Mouse (Mus musculus): ENCODE measurements around the gene Hmgb1. TPM values are rescaled to one million over a fixed set of nuclear protein-coding genes. Genes with fewer than 3 reads are reported as not detected.

The Hmgb1 gene
- total RNA-seq, 1 experiment from 2014 or later = 1,227 TPM

- ATAC-seq (replicated peaks in 1 of 2; ENCODE audit: insufficient read depth in 1 of 2, low FRiP score in 2 of 2, low TSS enrichment in 1 of 2, low read depth in 1 of 2, poor library complexity in 2 of 2, severe bottlenecking in 2 of 2) = no peak
These were observed 91.4 kb downstream of the Hmgb1 start for GRCm38 (mm10) chr5:149092926-149093325.

GRCm38 (mm10) chr5:149092526-149092925 is 91.8 kb downstream of the Hmgb1 start:
- no peak for ATAC-seq (replicated peaks in 1 of 2; ENCODE audit: insufficient read depth in 1 of 2, low FRiP score in 2 of 2, low TSS enrichment in 1 of 2, low read depth in 1 of 2, poor library complexity in 2 of 2, severe bottlenecking in 2 of 2)

GRCm38 (mm10) chr5:149091256-149091655 is 93.0 kb downstream of the Hmgb1 start:
- ATAC-seq (replicated peaks in 1 of 2; ENCODE audit: insufficient read depth in 1 of 2, low FRiP score in 2 of 2, low TSS enrichment in 1 of 2, low read depth in 1 of 2, poor library complexity in 2 of 2, severe bottlenecking in 2 of 2) = no peak

GRCm38 (mm10) chr5:149089860-149090259 is 94.4 kb downstream of the Hmgb1 start:
- ATAC-seq (replicated peaks in 1 of 2; ENCODE audit: insufficient read depth in 1 of 2, low FRiP score in 2 of 2, low TSS enrichment in 1 of 2, low read depth in 1 of 2, poor library complexity in 2 of 2, severe bottlenecking in 2 of 2) = no peak

- no peak for ATAC-seq (replicated peaks in 1 of 2; ENCODE audit: insufficient read depth in 1 of 2, low FRiP score in 2 of 2, low TSS enrichment in 1 of 2, low read depth in 1 of 2, poor library complexity in 2 of 2, severe bottlenecking in 2 of 2)
These were observed 94.8 kb downstream of the Hmgb1 start for GRCm38 (mm10) chr5:149089456-149089855.

GRCm38 (mm10) chr5:149088891-149089290 is 95.4 kb downstream of the Hmgb1 start:
- peak; percentile 76 to 80 for ATAC-seq (replicated peaks in 1 of 2; ENCODE audit: insufficient read depth in 1 of 2, low FRiP score in 2 of 2, low TSS enrichment in 1 of 2, low read depth in 1 of 2, poor library complexity in 2 of 2, severe bottlenecking in 2 of 2)

- no peak for ATAC-seq (replicated peaks in 1 of 2; ENCODE audit: insufficient read depth in 1 of 2, low FRiP score in 2 of 2, low TSS enrichment in 1 of 2, low read depth in 1 of 2, poor library complexity in 2 of 2, severe bottlenecking in 2 of 2)
These were observed 96.1 kb downstream of the Hmgb1 start for GRCm38 (mm10) chr5:149088149-149088548.

- peak in 1 of 2 experiments; percentile 52; a peak in 2 of 4 replicates for ATAC-seq (replicated peaks in 1 of 2; ENCODE audit: insufficient read depth in 1 of 2, low FRiP score in 2 of 2, low TSS enrichment in 1 of 2, low read depth in 1 of 2, poor library complexity in 2 of 2, severe bottlenecking in 2 of 2)
These were observed 97.7 kb downstream of the Hmgb1 start for GRCm38 (mm10) chr5:149086382-149087244.

- peak in 1 of 2 experiments; percentile 36; a peak in 1 of 4 replicates for ATAC-seq (replicated peaks in 1 of 2; ENCODE audit: insufficient read depth in 1 of 2, low FRiP score in 2 of 2, low TSS enrichment in 1 of 2, low read depth in 1 of 2, poor library complexity in 2 of 2, severe bottlenecking in 2 of 2)
These were observed 103.8 kb downstream of the Hmgb1 start for GRCm38 (mm10) chr5:149080466-149080865.

- no peak for ATAC-seq (replicated peaks in 1 of 2; ENCODE audit: insufficient read depth in 1 of 2, low FRiP score in 2 of 2, low TSS enrichment in 1 of 2, low read depth in 1 of 2, poor library complexity in 2 of 2, severe bottlenecking in 2 of 2)
These were observed 104.5 kb downstream of the Hmgb1 start for GRCm38 (mm10) chr5:149079758-149080150.

- peak in 1 of 2 experiments; percentile 33; a peak in 2 of 4 replicates for ATAC-seq (replicated peaks in 1 of 2; ENCODE audit: insufficient read depth in 1 of 2, low FRiP score in 2 of 2, low TSS enrichment in 1 of 2, low read depth in 1 of 2, poor library complexity in 2 of 2, severe bottlenecking in 2 of 2)
These were observed 105.1 kb downstream of the Hmgb1 start for GRCm38 (mm10) chr5:149079018-149079757.

GRCm38 (mm10) chr5:149077136-149077535 is 107.2 kb downstream of the Hmgb1 start:
- no peak for ATAC-seq (replicated peaks in 1 of 2; ENCODE audit: insufficient read depth in 1 of 2, low FRiP score in 2 of 2, low TSS enrichment in 1 of 2, low read depth in 1 of 2, poor library complexity in 2 of 2, severe bottlenecking in 2 of 2)

- no peak for ATAC-seq (replicated peaks in 1 of 2; ENCODE audit: insufficient read depth in 1 of 2, low FRiP score in 2 of 2, low TSS enrichment in 1 of 2, low read depth in 1 of 2, poor library complexity in 2 of 2, severe bottlenecking in 2 of 2)
These were observed 112.7 kb downstream of the Hmgb1 start for GRCm38 (mm10) chr5:149071546-149071945.

- ATAC-seq (replicated peaks in 1 of 2; ENCODE audit: insufficient read depth in 1 of 2, low FRiP score in 2 of 2, low TSS enrichment in 1 of 2, low read depth in 1 of 2, poor library complexity in 2 of 2, severe bottlenecking in 2 of 2) = no peak
These were observed 115.5 kb downstream of the Hmgb1 start for GRCm38 (mm10) chr5:149068745-149069144.

- peak; percentile 72 to 82 for ATAC-seq (replicated peaks in 1 of 2; ENCODE audit: insufficient read depth in 1 of 2, low FRiP score in 2 of 2, low TSS enrichment in 1 of 2, low read depth in 1 of 2, poor library complexity in 2 of 2, severe bottlenecking in 2 of 2)
These were observed 116.0 kb downstream of the Hmgb1 start for GRCm38 (mm10) chr5:149068247-149068740.

GRCm38 (mm10) chr5:149067501-149067961 is 116.8 kb downstream of the Hmgb1 start:
- peak in 1 of 2 experiments; percentile 12; a peak in 1 of 4 replicates for ATAC-seq (replicated peaks in 1 of 2; ENCODE audit: insufficient read depth in 1 of 2, low FRiP score in 2 of 2, low TSS enrichment in 1 of 2, low read depth in 1 of 2, poor library complexity in 2 of 2, severe bottlenecking in 2 of 2)

GRCm38 (mm10) chr5:149062833-149063232 is 121.5 kb downstream of the Hmgb1 start:
- no peak for ATAC-seq (replicated peaks in 1 of 2; ENCODE audit: insufficient read depth in 1 of 2, low FRiP score in 2 of 2, low TSS enrichment in 1 of 2, low read depth in 1 of 2, poor library complexity in 2 of 2, severe bottlenecking in 2 of 2)

Measured in hematopoietic stem cell, adult 5-6 weeks (primary cell).